In the genomic region with DNA sequence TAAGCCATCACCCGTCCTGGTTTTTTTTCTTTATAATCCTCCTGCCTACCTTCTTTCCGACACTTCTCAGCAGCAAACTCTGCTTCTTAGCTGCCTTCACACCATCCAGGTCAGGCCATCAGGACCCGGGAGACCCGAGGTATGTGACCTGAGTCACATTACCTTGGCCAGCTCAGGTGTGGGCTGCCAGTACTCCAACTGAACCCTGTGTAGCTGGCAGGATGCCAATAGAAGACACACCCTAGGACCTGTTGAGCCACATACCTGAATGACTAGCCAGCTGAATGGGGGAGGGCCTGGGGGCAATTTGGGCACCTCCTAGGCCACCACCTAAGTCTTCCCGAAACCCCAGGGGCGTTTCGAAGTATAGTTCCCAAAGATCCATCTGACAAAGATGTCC, we compare ENCODE assay signal across 16 mouse cellular contexts. TPM values are rescaled to one million over a fixed set of nuclear protein-coding genes. Genes with fewer than 3 reads are reported as not detected.
A peak's percentile ranks its signal among the peaks of the same experiment; 100 is the strongest.
DNase-seq lines count a peak whose midpoint lies in the region; ATAC-seq and TF ChIP-seq lines count a peak whose summit lies in the region.
"Had no signal": no experiment of that assay in that cellular context is flagged by ENCODE, and none has a peak within 500 bp of the region (broad histone marks: within the 10 kb centered on the region; RNA-seq: fewer than 3 reads in every experiment).

No protein-coding gene starts in this region.

- H3K4me2 ChIP-seq in kidney, embryonic 14.5 days (replicated peaks; ENCODE audit: low read depth, low read length): no peak overlapping the region
- no peak overlapping the region for H3K4me2 ChIP-seq in intestine, embryonic 14.5 days (ENCODE audit: low read length)
- no peak overlapping the region for H3K4me2 ChIP-seq in lung, embryonic 14.5 days
- no peak overlapping the region for H3K4me2 ChIP-seq in stomach, embryonic 15.5 days
- H3K4me2 ChIP-seq: hindbrain, embryonic 13.5 days; neural tube, embryonic 13.5 days had no signal

- no peaks in the 10 kb centered on the region for H3K36me3 ChIP-seq in kidney, adult 2 months (ENCODE audit: control insufficient read depth, insufficient read depth, low read length)
- 0 out of 2 replicates have a peak, but pooled peaks cover 3% of the 10 kb centered on the region for H3K36me3 ChIP-seq in kidney, embryonic 14.5 days (ENCODE audit: control insufficient read depth, insufficient read depth, low read length)
- 0 out of 2 replicates have a peak, but pooled peaks cover 3% of the 10 kb centered on the region for H3K36me3 ChIP-seq in intestine, embryonic 14.5 days (ENCODE audit: control insufficient read depth, insufficient read depth, low read length)
- H3K36me3 ChIP-seq in lung, embryonic 14.5 days (ENCODE audit: insufficient read depth): peaks cover 6% of the 10 kb centered on the region; the same call in 1 of the 2 replicates
- H3K36me3 ChIP-seq in stomach, embryonic 15.5 days: peaks cover 8% of the 10 kb centered on the region
- H3K36me3 ChIP-seq: hindbrain, embryonic 13.5 days; neural tube, embryonic 13.5 days had no signal

- 73% methylated on average over 7 of the region's 7 CpGs for WGBS in kidney, adult 2 months
- WGBS in kidney, embryonic 14.5 days: 76% methylated on average over 7 of the region's 7 CpGs
- 76% methylated on average over 7 of the region's 7 CpGs for WGBS in intestine, embryonic 14.5 days
- 71% methylated on average over 7 of the region's 7 CpGs for WGBS in lung, embryonic 14.5 days
- WGBS in stomach, embryonic 15.5 days: 55% methylated on average over 7 of the region's 7 CpGs

- H3K4me1 ChIP-seq in kidney, adult 2 months (ENCODE audit: control insufficient read depth, insufficient read depth, low read length): no peaks in the 10 kb centered on the region
- H3K4me1 ChIP-seq in kidney, embryonic 14.5 days (ENCODE audit: control insufficient read depth, insufficient read depth, low read length): no peaks in the 10 kb centered on the region
- no peaks in the 10 kb centered on the region for H3K4me1 ChIP-seq in intestine, embryonic 14.5 days (replicated peaks; ENCODE audit: control insufficient read depth, insufficient read depth, low read length)
- no peaks in the 10 kb centered on the region for H3K4me1 ChIP-seq in lung, embryonic 14.5 days (ENCODE audit: insufficient read depth)
- no peaks in the 10 kb centered on the region for H3K4me1 ChIP-seq in stomach, embryonic 15.5 days
- H3K4me1 ChIP-seq: hindbrain, embryonic 13.5 days; neural tube, embryonic 13.5 days had no signal

- no peak overlapping the region for H3K4me3 ChIP-seq in kidney, adult 2 months (ENCODE audit: insufficient read depth, low read depth, low read length)
- H3K4me3 ChIP-seq in kidney, embryonic 14.5 days (ENCODE audit: low read length): no peak overlapping the region
- no peak overlapping the region for H3K4me3 ChIP-seq in intestine, embryonic 14.5 days (ENCODE audit: low read depth, low read length)
- H3K4me3 ChIP-seq in lung, embryonic 14.5 days (ENCODE audit: low read depth, low read length): no peak overlapping the region
- no peak overlapping the region for H3K4me3 ChIP-seq in stomach, embryonic 15.5 days (replicated peaks)
- H3K4me3 ChIP-seq: erythroblast, embryonic 14.5 days; hindbrain, embryonic 13.5 days; neural tube, embryonic 13.5 days had no signal

- no peak for TF ChIP-seq POLR2A in kidney, adult 2 months (IDR thresholded peaks at IDR 0.05; ENCODE audit: low read depth, low read length)

- no peaks in the 10 kb centered on the region for H3K27me3 ChIP-seq in kidney, adult 2 months (replicated peaks; ENCODE audit: control insufficient read depth, insufficient read depth, low read length)
- H3K27me3 ChIP-seq in kidney, embryonic 14.5 days (ENCODE audit: control insufficient read depth, insufficient read depth, low read length): no peaks in the 10 kb centered on the region
- H3K27me3 ChIP-seq in intestine, embryonic 14.5 days (replicated peaks; ENCODE audit: control insufficient read depth, insufficient read depth, low read length): no peaks in the 10 kb centered on the region
- no peaks in the 10 kb centered on the region for H3K27me3 ChIP-seq in lung, embryonic 14.5 days (ENCODE audit: insufficient read depth, low read length)
- H3K27me3 ChIP-seq in stomach, embryonic 15.5 days (replicated peaks): no peaks in the 10 kb centered on the region
- H3K27me3 ChIP-seq: hindbrain, embryonic 13.5 days; neural tube, embryonic 13.5 days had no signal

- ATAC-seq in kidney, embryonic 14.5 days (ENCODE audit: low FRiP score, low TSS enrichment): no peak
- ATAC-seq in intestine, embryonic 14.5 days (replicated peaks; ENCODE audit: low FRiP score, low TSS enrichment, low read depth): peak; percentile 50; the same call in 1 of the 2 replicates
- peak; percentile 65 for ATAC-seq in lung, embryonic 14.5 days (ENCODE audit: insufficient read depth)
- ATAC-seq in stomach, embryonic 15.5 days (ENCODE audit: insufficient read depth, low FRiP score, low read depth): peak; percentile 81
- ATAC-seq: forebrain, embryonic 16.5 days had no signal

- no peaks in the 10 kb centered on the region for H3K9me3 ChIP-seq in kidney, embryonic 14.5 days (ENCODE audit: control insufficient read depth, low read length)
- peaks cover 3% of the 10 kb centered on the region; the same call in 1 of the 2 replicates for H3K9me3 ChIP-seq in intestine, embryonic 14.5 days (ENCODE audit: control insufficient read depth, low read length)
- no peaks in the 10 kb centered on the region for H3K9me3 ChIP-seq in lung, embryonic 14.5 days (ENCODE audit: low read depth, low read length)
- H3K9me3 ChIP-seq in stomach, embryonic 15.5 days: no peaks in the 10 kb centered on the region
- H3K9me3 ChIP-seq: hindbrain, embryonic 13.5 days; neural tube, embryonic 13.5 days had no signal

- H3K9ac ChIP-seq in kidney, embryonic 14.5 days (ENCODE audit: low read depth, low read length): no peak overlapping the region
- H3K9ac ChIP-seq in intestine, embryonic 14.5 days (ENCODE audit: low read length): no peak overlapping the region
- no peak overlapping the region for H3K9ac ChIP-seq in lung, embryonic 14.5 days
- H3K9ac ChIP-seq in stomach, embryonic 15.5 days: no peak overlapping the region
- H3K9ac ChIP-seq: hindbrain, embryonic 13.5 days; neural tube, embryonic 13.5 days had no signal

- H3K27ac ChIP-seq in kidney, adult 2 months (ENCODE audit: insufficient read depth, low read depth, low read length): no peak overlapping the region
- H3K27ac ChIP-seq in kidney, embryonic 14.5 days (ENCODE audit: low read depth, low read length): no peak overlapping the region
- no peak overlapping the region for H3K27ac ChIP-seq in intestine, embryonic 14.5 days (ENCODE audit: low read depth)
- H3K27ac ChIP-seq in lung, embryonic 14.5 days (ENCODE audit: low read depth): no peak overlapping the region
- no peak overlapping the region for H3K27ac ChIP-seq in stomach, embryonic 15.5 days
- H3K27ac ChIP-seq: hindbrain, embryonic 13.5 days; neural tube, embryonic 13.5 days had no signal

- intact Hi-C loops in left cerebral cortex, postnatal 10 days (cut with DNase I): no loop called here
- intact Hi-C loops in left cerebral cortex, postnatal 25 days (cut with DNase I): no loop called here

- TF ChIP-seq CTCF in kidney, adult 2 months (conservative IDR thresholded peaks at IDR 0.05; ENCODE audit: insufficient read depth, insufficient read length, low read depth, low read length): no peak
- no peak for TF ChIP-seq CTCF in lung, embryonic 14.5 days (IDR thresholded peaks at IDR 0.05; ENCODE audit: low read depth)

- peak; percentile 39 for DNase-seq in kidney, adult 2 months
- no peak for DNase-seq in intestine, embryonic 14.5 days (ENCODE audit: low spot score)
- peak; percentile 32 for DNase-seq in lung, embryonic 14.5 days
- no peak for DNase-seq in heart, adult 9 months (ENCODE audit: low spot score in 2 of 2)
- no peak for DNase-seq in left cerebral cortex, postnatal 10 days (ENCODE audit: extremely low spot score in 1 of 2, low spot score in 2 of 2)
- DNase-seq in left cerebral cortex, postnatal 25 days (ENCODE audit: low spot score in 2 of 2): no peak
- DNase-seq: adrenal gland, postnatal 14 days; cerebellum, adult 9-10 months; heart, adult 18-20 months; thymus, postnatal 36 days had no signal

RNA-seq across cellular contexts. Expression of gene Vsig10, which starts 11.6 kb away (rescaled TPM):
- 17.2 and 20.8 TPM in 2 replicates for polyA plus RNA-seq in kidney, adult 2 months (2012; rRNA removed)
- polyA plus RNA-seq in kidney, embryonic 14.5 days (2014; fragmentation: Nextera tagmentation; extraction: Ambion mirVana): 7.4 and 9.0 TPM in 2 replicates
- 10.0 and 10.9 TPM in 2 replicates for polyA plus RNA-seq in intestine, embryonic 14.5 days (2014; fragmentation: Nextera tagmentation; extraction: Ambion mirVana)
- polyA plus RNA-seq in lung, embryonic 14.5 days (2014; fragmentation: Nextera tagmentation; extraction: Ambion mirVana): 6.8 and 7.0 TPM in 2 replicates
- polyA plus RNA-seq in stomach, embryonic 15.5 days (2015; fragmentation: Nextera tagmentation; extraction: Ambion mirVana): 19.9 and 20.1 TPM in 2 replicates
- 1 to 10 TPM; 2.0 to 2.2 TPM for total RNA-seq in left cerebral cortex, postnatal 10 days (2021)
- 1 to 10 TPM; 1.4 to 3.3 TPM for total RNA-seq in left cerebral cortex, postnatal 25 days (2021)
- polyA plus RNA-seq: erythroblast, embryonic 14.5 days had no signal

RNA-seq across cellular contexts. Expression of gene Wsb2, which starts 26.6 kb away (rescaled TPM):
- polyA plus RNA-seq in kidney, adult 2 months (2012; rRNA removed): 205 and 234 TPM in 2 replicates
- polyA plus RNA-seq in kidney, embryonic 14.5 days (2014; fragmentation: Nextera tagmentation; extraction: Ambion mirVana): 36.4 and 72.2 TPM in 2 replicates
- 63.9 and 70.3 TPM in 2 replicates for polyA plus RNA-seq in intestine, embryonic 14.5 days (2014; fragmentation: Nextera tagmentation; extraction: Ambion mirVana)
- polyA plus RNA-seq in lung, embryonic 14.5 days (2014; fragmentation: Nextera tagmentation; extraction: Ambion mirVana): 67.1 and 70.9 TPM in 2 replicates
- polyA plus RNA-seq in stomach, embryonic 15.5 days (2015; fragmentation: Nextera tagmentation; extraction: Ambion mirVana): 73.9 and 78.0 TPM in 2 replicates
- 100 to 1,000 TPM; 462 to 490 TPM for total RNA-seq in left cerebral cortex, postnatal 10 days (2021)
- total RNA-seq in left cerebral cortex, postnatal 25 days (2021): 100 to 1,000 TPM; 319 to 325 TPM

RNA-seq across cellular contexts. Expression of gene Pebp1, which starts 43.0 kb away (rescaled TPM):
- 909 and 1,151 TPM in 2 replicates for polyA plus RNA-seq in kidney, adult 2 months (2012; rRNA removed)
- polyA plus RNA-seq in kidney, embryonic 14.5 days (2014; fragmentation: Nextera tagmentation; extraction: Ambion mirVana): 710 and 781 TPM in 2 replicates
- 747 and 803 TPM in 2 replicates for polyA plus RNA-seq in intestine, embryonic 14.5 days (2014; fragmentation: Nextera tagmentation; extraction: Ambion mirVana)
- 705 and 755 TPM in 2 replicates for polyA plus RNA-seq in lung, embryonic 14.5 days (2014; fragmentation: Nextera tagmentation; extraction: Ambion mirVana)
- 644 and 729 TPM in 2 replicates for polyA plus RNA-seq in stomach, embryonic 15.5 days (2015; fragmentation: Nextera tagmentation; extraction: Ambion mirVana)
- 100 to 1,000 TPM; 838 to 843 TPM for total RNA-seq in left cerebral cortex, postnatal 10 days (2021)
- 100 to 1,000 TPM; 685 to 722 TPM for total RNA-seq in left cerebral cortex, postnatal 25 days (2021)

RNA-seq across cellular contexts. Expression of gene Rfc5, which starts 58.4 kb away (rescaled TPM):
- polyA plus RNA-seq in kidney, adult 2 months (2012; rRNA removed): 12.9 and 13.0 TPM in 2 replicates
- 97.1 and 111 TPM in 2 replicates for polyA plus RNA-seq in kidney, embryonic 14.5 days (2014; fragmentation: Nextera tagmentation; extraction: Ambion mirVana)
- polyA plus RNA-seq in intestine, embryonic 14.5 days (2014; fragmentation: Nextera tagmentation; extraction: Ambion mirVana): 106 and 113 TPM in 2 replicates
- polyA plus RNA-seq in lung, embryonic 14.5 days (2014; fragmentation: Nextera tagmentation; extraction: Ambion mirVana): 127 and 145 TPM in 2 replicates
- 76.8 and 106 TPM in 2 replicates for polyA plus RNA-seq in stomach, embryonic 15.5 days (2015; fragmentation: Nextera tagmentation; extraction: Ambion mirVana)
- total RNA-seq in left cerebral cortex, postnatal 10 days (2021): 10 to 100 TPM; 18.0 to 23.5 TPM
- 10 to 100 TPM; 20.4 to 24.7 TPM for total RNA-seq in left cerebral cortex, postnatal 25 days (2021)

Comparison
In these comparisons a context has a peak if more than half of its experiments do, and no peak if none do; other contexts are left out.
1. DNase-seq: peak in kidney, adult 2 months (single experiment) and lung, embryonic 14.5 days (single experiment); none in intestine, embryonic 14.5 days (single experiment), heart, adult 9 months (0 of 2), left cerebral cortex, postnatal 10 days (0 of 2) and left cerebral cortex, postnatal 25 days (0 of 2).